20 mouse cellular contexts compared by ENCODE assay signal in the genomic region with DNA sequence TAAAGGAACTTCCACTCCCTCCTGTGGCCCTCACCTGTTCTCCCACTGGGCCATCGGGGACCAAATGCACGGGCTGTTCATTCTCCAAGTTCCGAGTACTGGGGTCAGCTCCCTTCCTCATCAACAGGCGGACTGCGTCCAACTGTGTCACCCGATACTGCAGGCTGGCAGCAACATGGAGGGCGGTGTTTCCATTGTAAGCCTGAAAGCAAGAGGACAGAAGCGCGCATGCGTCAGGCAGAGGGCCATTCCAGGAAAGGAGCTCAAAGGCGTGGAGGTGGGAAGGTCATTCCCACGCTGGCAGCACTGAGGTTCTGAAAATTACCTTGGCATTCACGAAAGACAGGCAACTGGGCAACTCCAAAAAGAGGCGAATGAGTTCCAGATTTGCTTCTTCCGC. TPM values are rescaled to one million over a fixed set of nuclear protein-coding genes. Genes with fewer than 3 reads are reported as not detected.
A peak's percentile ranks its signal among the peaks of the same experiment; 100 is the strongest.
DNase-seq lines count a peak whose midpoint lies in the region; TF ChIP-seq lines count a peak whose summit lies in the region.
"Had no signal": no experiment of that assay in that cellular context is flagged by ENCODE, and none has a peak within 500 bp of the region (broad histone marks: within the 10 kb centered on the region; RNA-seq: fewer than 3 reads in every experiment).

No protein-coding gene starts in this region.

- intact Hi-C loops in left cerebral cortex, adult 2 months (cut with DNase I), result no loop called here

- H3K4me3 ChIP-seq in left cerebral cortex, adult 2 months, result no peak overlapping the region
- H3K4me3 ChIP-seq: embryonic facial prominence, embryonic 12.5 days; forebrain, embryonic 10.5 days; limb, embryonic 15.5 days had no signal

- peak; percentile 25 for DNase-seq in adrenal gland, adult 2 months
- no peak for DNase-seq in adrenal gland, adult 18-20 months (ENCODE audit: low spot score in 2 of 2)
- peak; percentile 86 for DNase-seq in heart, adult 11 months
- no peak for DNase-seq in heart, adult 9 months (ENCODE audit: low spot score in 2 of 2)
- DNase-seq in R1 (ENCODE audit: low read depth, low spot score), result peak; percentile 91
- peak; percentile 34 for DNase-seq in skeletal muscle tissue, adult 2 months (ENCODE audit: low read depth, low spot score)
- DNase-seq in left cerebral cortex, adult 2 months (ENCODE audit: extremely low spot score in 1 of 2, low spot score in 2 of 2), result no peak
- no peak for DNase-seq in thymus, postnatal 36 days
- DNase-seq: adrenal gland, postnatal 25 days; cerebellum, adult 8-10 months; forebrain, postnatal 0 days; kidney, adult 18-20 months; liver, postnatal 0 days; lung, postnatal 10 days; midbrain, embryonic 14.5 days had no signal

- H3K27ac ChIP-seq in left cerebral cortex, adult 2 months, result no peak overlapping the region
- H3K27ac ChIP-seq: embryonic facial prominence, embryonic 12.5 days; forebrain, embryonic 10.5 days; hindbrain, postnatal 0 days; kidney, postnatal 0 days; limb, embryonic 15.5 days had no signal

- no peak for TF ChIP-seq CTCF in left cerebral cortex, adult 2 months (IDR thresholded peaks at IDR 0.05)

RNA-seq across cellular contexts. Expression of a gene that starts 24.8 kb away (rescaled TPM):
- 1 to 10 TPM; 4.8 to 5.3 TPM for total RNA-seq in adrenal gland, adult 2 months (2021)
- polyA plus RNA-seq in adrenal gland, adult 2 months (2012; rRNA removed), result 6.0 and 7.3 TPM in 2 replicates
- total RNA-seq in adrenal gland, adult 18-20 months (2021), result 1 to 10 TPM; 4.2 to 6.2 TPM
- total RNA-seq in left cerebral cortex, adult 2 months (2021), result 1 to 10 TPM; 4.8 to 5.3 TPM

Comparison
In these comparisons a context has a peak if more than half of its experiments do, and no peak if none do; other contexts are left out.
1. DNase-seq: peak in adrenal gland, adult 2 months (single experiment), heart, adult 11 months (single experiment), R1 (single experiment) and skeletal muscle tissue, adult 2 months (single experiment); none in adrenal gland, adult 18-20 months (0 of 2), heart, adult 9 months (0 of 2), left cerebral cortex, adult 2 months (0 of 2) and thymus, postnatal 36 days (0 of 2).